Mouse (Mus musculus) ES-E14 (cell line): ENCODE results near the gene Stc2.

Experiments
- CHD2 ChIP-seq: IDR thresholded peaks from 2 replicates; pipeline ENCODE4 v1.6.1; 2014; ENCODE audit warnings: mild to moderate bottlenecking, low read depth, low read length, inconsistent platforms
- HCFC1 ChIP-seq: IDR thresholded peaks from 2 replicates; pipeline ENCODE4 v1.6.1; 2012; ENCODE audit warnings: low read length, inconsistent platforms, borderline replicate concordance; ENCODE audit not compliant: insufficient read depth
- ZC3H11A ChIP-seq: IDR thresholded peaks from 2 replicates; pipeline ENCODE4 v1.6.1; 2012; ENCODE audit warnings: low read depth, mild to moderate bottlenecking, inconsistent platforms, low read length, borderline replicate concordance
- ZNF384 ChIP-seq: IDR thresholded peaks from 2 replicates; pipeline ENCODE4 v1.6.1; 2012; ENCODE audit warnings: low read depth, low read length, inconsistent platforms

- TF ChIP-seq CHD2 (no peak), ZC3H11A (no peak), ZNF384 (no peak), HCFC1 (no peak)
Observed at GRCm38 (mm10) chr11:31392340-31392739, 22.5 kb upstream of the Stc2 start.
